Comparison of ENCODE assay signal across 25 mouse cellular contexts in genomic region chr4:134293692-134294163, GRCm38 (mm10). TPM values are rescaled to one million over a fixed set of nuclear protein-coding genes. Genes with fewer than 3 reads are reported as not detected.
DNase-seq lines count a peak whose midpoint lies in the region; ATAC-seq and TF ChIP-seq lines count a peak whose summit lies in the region.
"Had no signal": no experiment of that assay in that cellular context is flagged by ENCODE, and none has a peak within 500 bp of the region (broad histone marks: within the 10 kb centered on the region; RNA-seq: fewer than 3 reads in every experiment).

No protein-coding gene starts in this region.

- peak; percentile 67 for ATAC-seq in heart, embryonic 11.5 days (replicated peaks; ENCODE audit: insufficient number of reproducible peaks, low FRiP score, low TSS enrichment)
- no peak for ATAC-seq in midbrain, embryonic 16.5 days
- ATAC-seq: forebrain, embryonic 13.5 days; inflammation-experienced regulatory T-cells, adult 6 months had no signal

- peaks cover 16% of the 10 kb centered on the region for H3K4me1 ChIP-seq in heart, embryonic 11.5 days (ENCODE audit: control insufficient read depth, insufficient read depth, low read length)
- H3K4me1 ChIP-seq in midbrain, embryonic 16.5 days (ENCODE audit: control insufficient read depth, insufficient read depth, low read length): peaks cover 2% of the 10 kb centered on the region

- WGBS in heart, embryonic 11.5 days (ENCODE audit: insufficient replicate concordance): 23% methylated on average over 9 of the region's 9 CpGs
- WGBS in midbrain, embryonic 16.5 days: 75% methylated on average over 9 of the region's 9 CpGs

- H3K9me3 ChIP-seq in heart, embryonic 11.5 days (replicated peaks; ENCODE audit: control insufficient read depth, low read length): no peaks in the 10 kb centered on the region; the same call in 1 of the 2 replicates
- H3K9me3 ChIP-seq in midbrain, embryonic 16.5 days (replicated peaks; ENCODE audit: control insufficient read depth, low read length, poor library complexity, severe bottlenecking): no peaks in the 10 kb centered on the region
- H3K9me3 ChIP-seq: forebrain, embryonic 13.5 days; midbrain, embryonic 12.5 days had no signal

- DNase-seq in gastrocnemius, adult 2 months: peak; percentile 35
- no peak for DNase-seq in gastrocnemius, adult 18-20 months (ENCODE audit: low spot score)
- DNase-seq in heart, adult 11 months: peak; percentile 99
- peak; percentile 74 to 78 for DNase-seq in heart, postnatal 10 days
- no peak for DNase-seq in frontal cortex, postnatal 36 days (ENCODE audit: low spot score in 2 of 2)
- no peak for DNase-seq in embryo, embryonic 10.5 days (ENCODE audit: low spot score)
- DNase-seq: adrenal gland, postnatal 14 days; cerebellum, adult 11 months; gastrocnemius, postnatal 36 days; kidney, postnatal 4 days; liver; thymus, postnatal 14 days had no signal

- H3K9ac ChIP-seq in heart, embryonic 11.5 days (ENCODE audit: low read depth, low read length): 0 out of 2 replicates have a peak overlapping the region, but pooled peaks have one; percentile 1
- no peak overlapping the region for H3K9ac ChIP-seq in midbrain, embryonic 16.5 days (ENCODE audit: low read depth, low read length)
- H3K9ac ChIP-seq: forebrain, embryonic 13.5 days had no signal

- peak overlapping the region; percentile 47 for H3K4me2 ChIP-seq in heart, embryonic 11.5 days
- no peak overlapping the region for H3K4me2 ChIP-seq in midbrain, embryonic 16.5 days (ENCODE audit: low read length)
- H3K4me2 ChIP-seq: forebrain, embryonic 13.5 days; midbrain, embryonic 12.5 days had no signal

- H3K4me3 ChIP-seq in gastrocnemius, adult 2 months: 0 out of 2 replicates have a peak overlapping the region, but pooled peaks have one; percentile 15
- no peak overlapping the region for H3K4me3 ChIP-seq in heart, embryonic 11.5 days (ENCODE audit: low read depth, low read length)
- no peak overlapping the region for H3K4me3 ChIP-seq in midbrain, embryonic 16.5 days (ENCODE audit: low read depth, low read length)
- H3K4me3 ChIP-seq: forebrain, embryonic 13.5 days; midbrain, embryonic 12.5 days had no signal

- intact Hi-C loops in gastrocnemius, adult 2 months (cut with DNase I): loop anchor here (2.0 to 10.0 kb wide), 3 partner anchors 64 to 259 kb away; partner anchors contain the start of gene Cep85
- intact Hi-C loops in heart, postnatal 10 days (cut with DNase I): loop anchor here (1.0 to 5.0 kb wide), 2 partner anchors 63 to 256 kb away; no protein-coding TSS in a partner anchor

- H3K27ac ChIP-seq in gastrocnemius, adult 2 months: peak overlapping the region; percentile 41
- H3K27ac ChIP-seq in heart, embryonic 11.5 days (ENCODE audit: low read depth, low read length): peak overlapping the region; percentile 91
- no peak overlapping the region for H3K27ac ChIP-seq in midbrain, embryonic 16.5 days (ENCODE audit: low read length)
- H3K27ac ChIP-seq: forebrain, embryonic 13.5 days; macrophage; midbrain, embryonic 12.5 days had no signal

- no peaks in the 10 kb centered on the region for H3K36me3 ChIP-seq in heart, embryonic 11.5 days (ENCODE audit: control insufficient read depth, insufficient read depth, low read length)
- H3K36me3 ChIP-seq in midbrain, embryonic 16.5 days (ENCODE audit: control insufficient read depth, insufficient read depth, low read length): no peaks in the 10 kb centered on the region
- H3K36me3 ChIP-seq: midbrain, embryonic 12.5 days had no signal

- TF ChIP-seq CTCF in gastrocnemius, adult 2 months (IDR thresholded peaks at IDR 0.05): no peak

- no peaks in the 10 kb centered on the region for H3K27me3 ChIP-seq in heart, embryonic 11.5 days (ENCODE audit: control insufficient read depth, insufficient read depth, low read length)
- no peaks in the 10 kb centered on the region for H3K27me3 ChIP-seq in midbrain, embryonic 16.5 days (ENCODE audit: control insufficient read depth, insufficient read depth, low read depth, low read length)

RNA-seq across cellular contexts. Expression of gene Pdik1l, which starts 6.0 kb away (rescaled TPM):
- total RNA-seq in gastrocnemius, adult 2 months (2021): 1 to 10 TPM; 3.2 TPM
- total RNA-seq in gastrocnemius, adult 18-20 months (2021): 1 to 10 TPM; 3.9 to 5.7 TPM
- polyA plus RNA-seq in heart, embryonic 11.5 days (2014; fragmentation: Nextera tagmentation; extraction: Ambion mirVana): 13.7 and 16.3 TPM in 2 replicates
- total RNA-seq in heart, postnatal 10 days (2021): 10 to 100 TPM in 1 of 2 experiments, 1 to 10 TPM in 1; 7.5 to 10.3 TPM
- 44.9 and 46.5 TPM in 2 replicates for polyA plus RNA-seq in midbrain, embryonic 16.5 days (2015; fragmentation: Nextera tagmentation; extraction: Ambion mirVana)

RNA-seq across cellular contexts. Expression of gene Trim63, which starts 21.2 kb away (rescaled TPM):
- 100 to 1,000 TPM; 250 to 325 TPM for total RNA-seq in gastrocnemius, adult 2 months (2021)
- total RNA-seq in gastrocnemius, adult 18-20 months (2021): 100 to 1,000 TPM; 322 to 461 TPM
- 21.6 and 22.1 TPM in 2 replicates for polyA plus RNA-seq in heart, embryonic 11.5 days (2014; fragmentation: Nextera tagmentation; extraction: Ambion mirVana)
- total RNA-seq in heart, postnatal 10 days (2021): 100 to 1,000 TPM; 238 to 242 TPM
- polyA plus RNA-seq in midbrain, embryonic 16.5 days (2015; fragmentation: Nextera tagmentation; extraction: Ambion mirVana): 0.45 and 0.62 TPM in 2 replicates
- total RNA-seq: adrenal gland, postnatal 14 days; G1E had no signal
- polyA plus RNA-seq: forebrain, embryonic 13.5 days; G1E; inflammation-experienced regulatory T-cells, adult 6 months; macrophage had no signal

RNA-seq across cellular contexts. Expression of gene Grrp1, which starts 39.8 kb away (rescaled TPM):
- total RNA-seq in gastrocnemius, adult 2 months (2021): 1 to 10 TPM; 1.7 to 3.1 TPM
- total RNA-seq in gastrocnemius, adult 18-20 months (2021): 1 to 10 TPM; 2.9 to 3.1 TPM
- polyA plus RNA-seq in heart, embryonic 11.5 days (2014; fragmentation: Nextera tagmentation; extraction: Ambion mirVana): 3.7 and 4.4 TPM in 2 replicates
- 10 to 100 TPM; 13.5 to 15.2 TPM for total RNA-seq in heart, postnatal 10 days (2021)
- 12.9 and 16.2 TPM in 2 replicates for polyA plus RNA-seq in midbrain, embryonic 16.5 days (2015; fragmentation: Nextera tagmentation; extraction: Ambion mirVana)
- total RNA-seq: G1E had no signal
- polyA plus RNA-seq: G1E; inflammation-experienced regulatory T-cells, adult 6 months; macrophage had no signal

RNA-seq across cellular contexts. Expression of gene Gm30191, which starts 47.0 kb away (rescaled TPM):
- total RNA-seq in gastrocnemius, adult 2 months (2021): not detected
- not detected for total RNA-seq in gastrocnemius, adult 18-20 months (2021)
- not detected in 2 replicates for polyA plus RNA-seq in heart, embryonic 11.5 days (2014; fragmentation: Nextera tagmentation; extraction: Ambion mirVana)
- total RNA-seq in heart, postnatal 10 days (2021): not detected
- polyA plus RNA-seq in midbrain, embryonic 16.5 days (2015; fragmentation: Nextera tagmentation; extraction: Ambion mirVana): not detected in 2 replicates
- total RNA-seq: adrenal gland, postnatal 14 days; G1E; gastrocnemius, postnatal 36 days; layer of hippocampus, postnatal 10 days; left cerebral cortex, postnatal 4 days had no signal
- polyA plus RNA-seq: forebrain, embryonic 13.5 days; G1E; inflammation-experienced regulatory T-cells, adult 6 months; kidney, embryonic 14.5 days; liver, embryonic 16.5 days; macrophage; midbrain, embryonic 12.5 days; neural tube, embryonic 14.5 days; testis, adult 2 months had no signal

RNA-seq across cellular contexts. Expression of gene Zfp593, which starts 48.3 kb away (rescaled TPM):
- total RNA-seq in gastrocnemius, adult 2 months (2021): 1 to 10 TPM; 4.8 to 6.4 TPM
- 1 to 10 TPM; 4.7 to 5.7 TPM for total RNA-seq in gastrocnemius, adult 18-20 months (2021)
- 11.5 and 12.4 TPM in 2 replicates for polyA plus RNA-seq in heart, embryonic 11.5 days (2014; fragmentation: Nextera tagmentation; extraction: Ambion mirVana)
- total RNA-seq in heart, postnatal 10 days (2021): 1 to 10 TPM; 3.7 to 4.0 TPM
- 12.4 and 13.4 TPM in 2 replicates for polyA plus RNA-seq in midbrain, embryonic 16.5 days (2015; fragmentation: Nextera tagmentation; extraction: Ambion mirVana)

Comparison
In these comparisons a context has a peak if more than half of its experiments do, and no peak if none do; other contexts are left out.
1. DNase-seq: peak in gastrocnemius, adult 2 months (single experiment), heart, adult 11 months (single experiment) and heart, postnatal 10 days (2 of 2); none in gastrocnemius, adult 18-20 months (single experiment), frontal cortex, postnatal 36 days (0 of 2) and embryo, embryonic 10.5 days (single experiment).